Comparison of ENCODE assay signal across 11 mouse cellular contexts in genomic region chr2:148521966-148522575, GRCm38 (mm10).
DNase-seq lines count a peak whose midpoint lies in the region; ATAC-seq lines count a peak whose summit lies in the region.
"Had no signal": no experiment of that assay in that cellular context is flagged by ENCODE, and none has a peak within 500 bp of the region (broad histone marks: within the 10 kb centered on the region; RNA-seq: fewer than 3 reads in every experiment).

No protein-coding gene starts in this region.

- no peak overlapping the region for H3K4me3 ChIP-seq in heart, embryonic 12.5 days
- H3K4me3 ChIP-seq in hindbrain, embryonic 16.5 days (ENCODE audit: low read length): no peak overlapping the region
- H3K4me3 ChIP-seq: neural tube, embryonic 13.5 days had no signal

- 57% methylated on average over 5 of the region's 5 CpGs for WGBS in heart, embryonic 12.5 days
- 68% methylated on average over 5 of the region's 5 CpGs for WGBS in hindbrain, embryonic 16.5 days

- peaks cover 25% of the 10 kb centered on the region for H3K4me1 ChIP-seq in heart, embryonic 12.5 days (replicated peaks)
- H3K4me1 ChIP-seq in hindbrain, embryonic 16.5 days (ENCODE audit: control insufficient read depth, insufficient read depth, low read depth, low read length): no peaks in the 10 kb centered on the region
- H3K4me1 ChIP-seq: neural tube, embryonic 13.5 days had no signal

- peak; percentile 33 for DNase-seq in embryo, embryonic 11 days
- no peak for DNase-seq in embryo, embryonic 9.5 days (ENCODE audit: extremely low spot score)
- peak; percentile 83 for DNase-seq in Muller cell, postnatal 12 days (ENCODE audit: inconsistent ontology term)
- DNase-seq in lung, postnatal 36 days: peak; percentile 44
- DNase-seq in urinary bladder, adult 2 months (ENCODE audit: low spot score): no peak
- DNase-seq in urinary bladder, postnatal 14 days (ENCODE audit: low spot score): no peak

- ATAC-seq in heart, embryonic 12.5 days (ENCODE audit: insufficient number of reproducible peaks, low FRiP score): no peak
- no peak for ATAC-seq in hindbrain, embryonic 16.5 days
- ATAC-seq: activated CD4-positive, CD25-positive, alpha-beta regulatory T cell, adult 4 months; intestine, embryonic 16.5 days had no signal

- H3K27ac ChIP-seq in heart, embryonic 12.5 days (ENCODE audit: poor library complexity, severe bottlenecking): peak overlapping the region; percentile 4; the same call in 1 of the 2 replicates
- no peak overlapping the region for H3K27ac ChIP-seq in hindbrain, embryonic 16.5 days (ENCODE audit: low read depth, low read length)
- H3K27ac ChIP-seq: neural tube, embryonic 13.5 days had no signal

- no peaks in the 10 kb centered on the region for H3K27me3 ChIP-seq in heart, embryonic 12.5 days (replicated peaks)
- H3K27me3 ChIP-seq in hindbrain, embryonic 16.5 days (replicated peaks; ENCODE audit: control insufficient read depth, insufficient read depth, low read length): no peaks in the 10 kb centered on the region
- H3K27me3 ChIP-seq: neural tube, embryonic 13.5 days had no signal

- no peak overlapping the region for H3K9ac ChIP-seq in heart, embryonic 12.5 days
- no peak overlapping the region for H3K9ac ChIP-seq in hindbrain, embryonic 16.5 days (ENCODE audit: low read depth, low read length)
- H3K9ac ChIP-seq: neural tube, embryonic 13.5 days had no signal

- H3K9me3 ChIP-seq in heart, embryonic 12.5 days (replicated peaks): no peaks in the 10 kb centered on the region
- no peaks in the 10 kb centered on the region for H3K9me3 ChIP-seq in hindbrain, embryonic 16.5 days (ENCODE audit: control insufficient read depth, low read length)
- H3K9me3 ChIP-seq: neural tube, embryonic 13.5 days had no signal

- H3K4me2 ChIP-seq in heart, embryonic 12.5 days: no peak overlapping the region
- H3K4me2 ChIP-seq in hindbrain, embryonic 16.5 days (ENCODE audit: low read length): no peak overlapping the region
- H3K4me2 ChIP-seq: neural tube, embryonic 13.5 days had no signal

- no peaks in the 10 kb centered on the region for H3K36me3 ChIP-seq in heart, embryonic 12.5 days
- no peaks in the 10 kb centered on the region for H3K36me3 ChIP-seq in hindbrain, embryonic 16.5 days (ENCODE audit: control insufficient read depth, insufficient read depth, low read length)
- H3K36me3 ChIP-seq: neural tube, embryonic 13.5 days had no signal

Comparison
In these comparisons a context has a peak if more than half of its experiments do, and no peak if none do; other contexts are left out.
1. DNase-seq: peak in embryo, embryonic 11 days (single experiment), Muller cell, postnatal 12 days (single experiment) and lung, postnatal 36 days (single experiment); none in embryo, embryonic 9.5 days (single experiment), urinary bladder, adult 2 months (single experiment) and urinary bladder, postnatal 14 days (single experiment).